Mouse (Mus musculus): ENCODE measurements around the gene Scin. TPM values are rescaled to one million over a fixed set of nuclear protein-coding genes. Genes with fewer than 3 reads are reported as not detected.
A peak's percentile ranks its signal among the peaks of the same experiment; 100 is the strongest.

The Scin gene
- polyA plus RNA-seq, 1 experiment from 2014 or later = 3.9 TPM

DNA sequence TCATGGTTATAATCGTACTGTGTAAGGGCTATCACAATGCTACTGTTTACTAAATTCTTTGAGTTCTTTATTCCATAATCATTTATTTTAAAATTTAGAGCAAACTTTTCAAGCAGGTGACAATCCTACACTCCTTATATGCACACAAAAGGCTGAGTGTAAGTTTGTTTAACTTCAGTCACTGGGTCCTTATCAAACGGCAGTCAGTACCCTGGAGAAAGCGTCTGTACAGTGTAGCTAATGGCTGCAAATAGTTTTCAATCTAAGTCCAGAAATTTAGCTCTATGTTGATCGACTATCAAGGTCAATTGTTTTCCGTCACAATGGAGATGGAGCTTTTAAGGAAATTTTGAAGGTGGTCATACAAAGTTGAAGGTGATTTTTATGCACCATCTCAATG, 52.0 kb downstream of the Scin start:
- 0 out of 2 replicates have a peak, but pooled peaks have one; percentile 53 for ATAC-seq (ENCODE audit: insufficient number of reproducible peaks, insufficient read depth, low FRiP score, low read depth)
- no peak overlapping the region for H3K4me3 ChIP-seq (ENCODE audit: low read depth, low read length)
- 43% methylated on average over 5 of the region's 5 CpGs for whole genome bisulfite sequencing
- no peaks in the 10 kb centered on the region for H3K9me3 ChIP-seq (ENCODE audit: control insufficient read depth, low read depth, low read length)
- H3K36me3 ChIP-seq (ENCODE audit: control insufficient read depth, insufficient read depth, low read length) = no peaks in the 10 kb centered on the region
- no peak overlapping the region for H3K27ac ChIP-seq (ENCODE audit: low read length)
- H3K4me1 ChIP-seq (ENCODE audit: control insufficient read depth, insufficient read depth, low read length) = no peaks in the 10 kb centered on the region
- H3K4me2 ChIP-seq (replicated peaks; ENCODE audit: low read depth, low read length) = no peak overlapping the region
- H3K27me3 ChIP-seq (ENCODE audit: control insufficient read depth, insufficient read depth, low read length) = no peaks in the 10 kb centered on the region
- H3K9ac ChIP-seq (replicated peaks; ENCODE audit: low read depth, low read length) = no peak overlapping the region

DNA sequence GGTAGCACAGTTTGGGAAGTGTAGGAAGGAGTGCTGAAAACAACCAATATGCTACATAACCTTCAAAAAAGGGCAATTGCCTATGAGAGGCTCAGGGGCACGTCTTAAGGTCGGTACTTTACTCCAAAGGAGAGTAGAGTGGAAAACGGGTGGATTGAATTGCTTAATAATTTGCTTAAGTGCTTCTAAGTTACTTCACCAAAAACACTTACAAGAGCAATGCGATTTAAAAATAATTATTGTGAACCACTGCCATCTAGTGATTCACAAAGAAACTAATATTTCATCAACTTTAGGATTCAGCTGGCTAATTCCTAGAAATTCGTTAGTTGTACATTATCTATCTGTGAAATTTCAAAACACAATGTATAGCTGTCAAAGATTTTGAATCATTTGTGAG, 60.4 kb downstream of the Scin start:
- Histone ChIP-seq H3K36me3 (ENCODE audit: control insufficient read depth, insufficient read depth, low read length) (no peaks in the 10 kb centered on the region), H3K27me3 (ENCODE audit: control insufficient read depth, insufficient read depth, low read length) (no peaks in the 10 kb centered on the region), H3K4me1 (ENCODE audit: control insufficient read depth, insufficient read depth, low read length) (no peaks in the 10 kb centered on the region), H3K9me3 (ENCODE audit: control insufficient read depth, low read depth, low read length) (no peaks in the 10 kb centered on the region), H3K4me2 (replicated peaks; ENCODE audit: low read depth, low read length) (no peak overlapping the region), H3K9ac (replicated peaks; ENCODE audit: low read depth, low read length) (no peak overlapping the region), H3K27ac (ENCODE audit: low read length) (no peak overlapping the region), H3K4me3 (ENCODE audit: low read depth, low read length) (no peak overlapping the region)
- no peak for ATAC-seq (ENCODE audit: insufficient number of reproducible peaks, insufficient read depth, low FRiP score, low read depth)
- WGBS = 55% methylated on average over 5 of the region's 5 CpGs

DNA sequence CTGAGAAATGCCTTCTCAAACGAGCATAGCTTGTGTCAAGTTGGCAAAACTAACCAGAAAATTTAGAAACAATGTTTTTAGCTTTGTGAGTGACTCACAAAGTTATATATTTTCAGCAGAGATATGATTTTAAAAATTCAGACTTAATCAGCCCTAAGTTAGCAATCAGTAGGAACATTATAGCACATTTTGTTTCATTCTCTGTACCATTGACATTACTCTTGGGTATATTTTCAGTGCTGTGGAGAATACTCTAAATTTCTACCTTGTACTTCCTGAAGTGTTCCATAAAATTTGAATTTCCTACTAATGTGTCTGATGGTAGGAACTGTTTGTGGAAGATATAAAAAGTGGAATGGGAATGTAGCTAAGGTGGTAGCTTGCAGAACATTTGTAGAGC, 87.0 kb downstream of the Scin start:
- Histone ChIP-seq H3K36me3 (ENCODE audit: control insufficient read depth, insufficient read depth, low read length) (no peaks in the 10 kb centered on the region), H3K4me1 (ENCODE audit: control insufficient read depth, insufficient read depth, low read length) (no peaks in the 10 kb centered on the region), H3K27me3 (ENCODE audit: control insufficient read depth, insufficient read depth, low read length) (no peaks in the 10 kb centered on the region), H3K9me3 (ENCODE audit: control insufficient read depth, low read depth, low read length) (no peaks in the 10 kb centered on the region), H3K4me2 (replicated peaks; ENCODE audit: low read depth, low read length) (no peak overlapping the region), H3K9ac (replicated peaks; ENCODE audit: low read depth, low read length) (no peak overlapping the region), H3K4me3 (ENCODE audit: low read depth, low read length) (no peak overlapping the region), H3K27ac (ENCODE audit: low read length) (no peak overlapping the region)
- no peak for ATAC-seq (ENCODE audit: insufficient number of reproducible peaks, insufficient read depth, low FRiP score, low read depth)
- 65% methylated on average over 1 of the region's 1 CpGs for WGBS

DNA sequence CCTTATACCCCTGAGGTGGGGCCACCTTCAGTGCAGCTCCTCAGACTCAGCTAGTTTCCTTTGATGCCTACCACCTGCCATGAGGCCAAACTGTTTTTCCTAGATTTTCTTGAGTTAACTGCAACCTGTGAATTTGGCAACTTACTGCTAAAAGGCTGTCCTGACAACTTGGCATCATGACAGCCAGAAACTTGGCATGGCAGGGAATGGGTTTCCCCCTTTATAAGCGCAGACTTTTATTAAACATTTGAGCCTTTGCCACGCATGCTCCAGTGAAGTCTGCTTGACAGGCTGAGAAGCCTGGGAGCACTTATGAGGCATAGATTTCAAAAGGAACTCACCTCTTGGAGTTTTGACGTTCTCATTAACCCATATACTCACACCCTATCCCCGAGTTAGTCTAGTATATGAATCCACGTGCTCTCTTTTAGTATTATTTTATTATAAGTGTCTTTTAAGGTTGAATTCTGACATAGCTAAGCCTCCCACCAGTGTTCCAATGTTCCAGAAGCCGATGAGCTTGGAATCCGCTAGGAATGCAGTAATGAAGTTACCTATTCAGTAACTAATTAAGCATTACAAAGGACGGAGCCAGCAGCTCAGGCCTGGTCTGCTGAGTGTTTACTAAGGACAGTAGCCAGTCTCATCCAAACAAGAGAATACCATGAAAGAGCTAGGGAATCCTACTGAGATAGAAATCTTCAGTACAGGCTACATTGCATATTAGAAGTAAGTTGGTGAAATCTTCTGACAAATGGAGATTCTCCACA, 90.0 kb downstream of the Scin start:
- WGBS = 85% methylated on average over 8 of the region's 8 CpGs
- H3K9me3 ChIP-seq (ENCODE audit: control insufficient read depth, low read depth, low read length) = no peaks in the 10 kb centered on the region
- no peak for ATAC-seq (ENCODE audit: insufficient number of reproducible peaks, insufficient read depth, low FRiP score, low read depth)

DNA sequence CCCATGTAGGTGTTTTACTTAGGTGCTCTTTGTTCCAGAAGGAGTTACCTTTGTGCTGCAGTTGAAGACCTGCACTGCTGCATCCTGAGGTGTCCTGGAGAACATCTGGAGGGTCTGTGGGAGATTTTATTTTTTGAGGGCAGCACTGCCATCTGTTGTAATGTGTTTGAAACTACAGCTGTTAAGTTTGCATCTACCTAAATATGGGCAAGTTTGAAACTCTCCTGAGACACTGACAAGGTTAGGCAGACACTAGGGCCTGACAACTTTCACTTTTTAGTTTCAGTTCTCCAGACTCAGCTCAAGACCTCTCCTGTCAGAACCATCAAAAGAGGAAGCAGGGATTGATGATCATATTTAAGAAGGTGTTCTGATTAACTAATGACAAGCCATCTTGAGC, 94.0 kb downstream of the Scin start:
- Histone ChIP-seq H3K9me3 (ENCODE audit: control insufficient read depth, low read depth, low read length) (no peaks in the 10 kb centered on the region), H3K4me1 (ENCODE audit: control insufficient read depth, insufficient read depth, low read length) (peaks cover 6% of the 10 kb centered on the region; the same call in 1 of the 2 replicates), H3K27me3 (ENCODE audit: control insufficient read depth, insufficient read depth, low read length) (no peaks in the 10 kb centered on the region), H3K4me2 (replicated peaks; ENCODE audit: low read depth, low read length) (no peak overlapping the region), H3K36me3 (ENCODE audit: control insufficient read depth, insufficient read depth, low read length) (no peaks in the 10 kb centered on the region), H3K4me3 (ENCODE audit: low read depth, low read length) (no peak overlapping the region), H3K27ac (ENCODE audit: low read length) (no peak overlapping the region), H3K9ac (replicated peaks; ENCODE audit: low read depth, low read length) (no peak overlapping the region)
- ATAC-seq (ENCODE audit: insufficient number of reproducible peaks, insufficient read depth, low FRiP score, low read depth) = no peak

More for the DNA sequence above, 90.0 kb downstream of the Scin start:
- H3K4me2 ChIP-seq (replicated peaks; ENCODE audit: low read depth, low read length) = no peak overlapping the region
- no peaks in the 10 kb centered on the region for H3K4me1 ChIP-seq (ENCODE audit: control insufficient read depth, insufficient read depth, low read length)
- H3K27me3 ChIP-seq (ENCODE audit: control insufficient read depth, insufficient read depth, low read length) = no peaks in the 10 kb centered on the region
- no peaks in the 10 kb centered on the region for H3K36me3 ChIP-seq (ENCODE audit: control insufficient read depth, insufficient read depth, low read length)
- no peak overlapping the region for H3K4me3 ChIP-seq (ENCODE audit: low read depth, low read length)
- no peak overlapping the region for H3K9ac ChIP-seq (replicated peaks; ENCODE audit: low read depth, low read length)
- H3K27ac ChIP-seq (ENCODE audit: low read length) = no peak overlapping the region

DNA sequence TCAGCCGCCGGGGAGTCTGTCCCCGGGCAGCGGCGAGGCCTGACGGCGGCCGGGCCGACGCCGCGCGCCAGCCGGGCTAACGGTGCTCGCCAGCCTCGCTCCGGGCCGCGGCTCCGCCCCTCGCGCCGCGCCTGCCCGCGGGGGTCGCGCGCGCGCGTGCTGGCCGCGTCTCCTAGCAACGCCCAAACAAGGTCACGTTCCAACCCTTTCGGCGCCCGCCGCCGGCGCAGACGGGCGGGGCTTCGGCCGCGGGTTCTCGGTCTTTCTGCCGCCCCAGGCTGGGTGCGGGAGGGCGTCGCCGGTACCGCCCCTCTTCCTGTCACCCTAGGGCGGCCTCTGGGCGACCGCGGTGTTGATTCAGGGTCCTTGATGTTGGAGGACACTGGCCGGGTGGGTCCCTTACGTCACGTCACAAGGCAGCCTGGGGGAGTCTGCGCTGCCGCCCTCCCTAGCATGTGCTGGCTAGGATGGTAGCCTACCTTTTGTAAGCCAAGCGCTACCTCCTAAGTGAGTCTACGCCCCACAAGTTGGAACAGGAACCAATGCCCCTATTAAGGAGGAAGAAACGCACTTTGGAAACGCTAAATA, 96.1 kb downstream of the Scin start, which contains the start of gene Arl4a:
Gene Arl4a (minus strand): TSS at position 150 of the 588 bp plus-strand sequence.
- Histone ChIP-seq H3K9me3 (ENCODE audit: control insufficient read depth, low read depth, low read length) (no peaks in the 10 kb centered on the region), H3K27ac (ENCODE audit: low read length) (peak within 1 kb of the TSS; percentile 89), H3K27me3 (ENCODE audit: control insufficient read depth, insufficient read depth, low read length) (no peaks in the 10 kb centered on the region), H3K4me2 (replicated peaks; ENCODE audit: low read depth, low read length) (peak within 1 kb of the TSS; percentile 59), H3K4me1 (ENCODE audit: control insufficient read depth, insufficient read depth, low read length) (peaks cover 6% of the 10 kb centered on the region; the same call in 1 of the 2 replicates), H3K36me3 (ENCODE audit: control insufficient read depth, insufficient read depth, low read length) (no peaks in the 10 kb centered on the region), H3K4me3 (ENCODE audit: low read depth, low read length) (peak within 1 kb of the TSS; percentile 71), H3K9ac (replicated peaks; ENCODE audit: low read depth, low read length) (peak within 1 kb of the TSS; percentile 64)
- under 1% methylated on average over 42 of the region's 68 CpGs for WGBS
- peak; percentile 88 for ATAC-seq (ENCODE audit: insufficient number of reproducible peaks, insufficient read depth, low FRiP score, low read depth)

DNA sequence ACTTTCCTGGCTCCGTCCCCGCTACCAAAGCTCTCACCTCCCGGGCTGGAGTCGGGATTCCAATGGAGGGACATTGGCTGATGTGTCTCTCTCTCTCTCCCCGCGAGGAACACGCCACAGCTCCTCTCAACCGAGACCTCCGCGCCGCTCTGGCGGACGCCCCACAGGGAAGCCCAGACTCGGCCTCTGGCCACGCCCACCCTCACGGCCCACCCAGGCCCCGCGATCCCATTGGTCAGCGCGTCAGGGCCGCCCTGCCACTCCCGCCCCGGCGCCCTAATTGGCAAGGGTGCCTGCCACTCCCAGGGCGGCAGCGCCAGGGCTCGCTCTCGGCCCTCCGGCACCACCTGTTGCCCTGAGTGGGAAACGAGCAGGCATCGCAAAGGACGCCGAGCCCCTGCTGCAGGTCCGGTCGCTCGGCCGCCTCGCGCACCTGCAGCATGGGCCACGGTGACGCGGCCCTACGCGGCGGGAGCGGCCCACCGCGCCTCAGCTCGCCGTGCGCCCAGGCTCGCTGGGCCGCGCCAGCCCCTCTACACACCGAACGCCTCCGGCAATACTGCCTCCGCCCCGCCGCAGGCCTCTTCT, 96.7 kb downstream of the Scin start:
- peak; percentile 97 for ATAC-seq (ENCODE audit: insufficient number of reproducible peaks, insufficient read depth, low FRiP score, low read depth)
- H3K27me3 ChIP-seq (ENCODE audit: control insufficient read depth, insufficient read depth, low read length) = no peaks in the 10 kb centered on the region
- H3K36me3 ChIP-seq (ENCODE audit: control insufficient read depth, insufficient read depth, low read length) = no peaks in the 10 kb centered on the region
- H3K27ac ChIP-seq (ENCODE audit: low read length) = peak overlapping the region; percentile 89
- H3K4me3 ChIP-seq (ENCODE audit: low read depth, low read length) = peak overlapping the region; percentile 71
- H3K9ac ChIP-seq (replicated peaks; ENCODE audit: low read depth, low read length) = peak overlapping the region; percentile 64
- peak overlapping the region; percentile 59 for H3K4me2 ChIP-seq (replicated peaks; ENCODE audit: low read depth, low read length)
- peaks cover 6% of the 10 kb centered on the region; the same call in 1 of the 2 replicates for H3K4me1 ChIP-seq (ENCODE audit: control insufficient read depth, insufficient read depth, low read length)
- H3K9me3 ChIP-seq (ENCODE audit: control insufficient read depth, low read depth, low read length) = no peaks in the 10 kb centered on the region
- WGBS = under 1% methylated on average over 47 of the region's 60 CpGs

DNA sequence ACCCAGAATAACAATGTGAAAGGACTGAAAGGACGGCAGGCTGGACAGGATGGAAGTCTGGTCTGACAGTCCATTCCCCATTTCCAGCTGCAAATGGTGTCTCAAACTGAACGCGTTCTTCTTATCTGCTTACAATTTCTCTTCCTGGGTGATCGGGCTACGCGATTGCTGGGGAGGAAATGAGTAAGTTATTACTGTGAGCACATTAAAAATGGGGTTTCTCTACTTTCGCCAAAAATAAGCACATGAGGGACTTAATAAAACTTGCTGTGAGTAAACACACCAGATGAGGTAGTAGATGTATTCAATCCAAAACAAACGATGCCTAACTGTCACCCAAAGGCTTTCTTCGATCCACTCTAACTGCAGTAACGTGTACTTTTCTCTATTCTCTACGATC, 97.4 kb downstream of the Scin start:
- H3K36me3 ChIP-seq (ENCODE audit: control insufficient read depth, insufficient read depth, low read length) = no peaks in the 10 kb centered on the region
- ATAC-seq (ENCODE audit: insufficient number of reproducible peaks, insufficient read depth, low FRiP score, low read depth) = no peak
- H3K27me3 ChIP-seq (ENCODE audit: control insufficient read depth, insufficient read depth, low read length) = no peaks in the 10 kb centered on the region
- peak overlapping the region; percentile 70; the same call in 1 of the 2 replicates for H3K27ac ChIP-seq (ENCODE audit: low read length)
- H3K4me2 ChIP-seq (replicated peaks; ENCODE audit: low read depth, low read length) = peak overlapping the region; percentile 59
- 1% methylated on average over 11 of the region's 11 CpGs for WGBS
- H3K9me3 ChIP-seq (ENCODE audit: control insufficient read depth, low read depth, low read length) = no peaks in the 10 kb centered on the region
- peaks cover 6% of the 10 kb centered on the region; the same call in 1 of the 2 replicates for H3K4me1 ChIP-seq (ENCODE audit: control insufficient read depth, insufficient read depth, low read length)
- peak overlapping the region; percentile 64 for H3K9ac ChIP-seq (replicated peaks; ENCODE audit: low read depth, low read length)
- H3K4me3 ChIP-seq (ENCODE audit: low read depth, low read length) = peak overlapping the region; percentile 71

Measured in stomach, embryonic 14.5 days (tissue).